Mouse (Mus musculus) ES-Bruce4 (cell line): Measurements from ENCODE around the gene RPS10-NUDT3. TPM values are rescaled to one million over a fixed set of nuclear protein-coding genes. Genes with fewer than 3 reads are reported as not detected.
A peak's percentile ranks its signal among the peaks of the same experiment; 100 is the strongest.

Source experiments
- H3K27ac ChIP-seq: 2 replicates; pipeline ENCODE4 v1.5.1; 2012; ENCODE audit warnings: low read length, inconsistent platforms; ENCODE audit not compliant: insufficient read depth
- H3K27me3 ChIP-seq: 2 replicates; pipeline ENCODE4 v1.6.1; 2012; ENCODE audit warnings: mild to moderate bottlenecking, low read length, inconsistent platforms; ENCODE audit not compliant: control insufficient read depth, poor library complexity, insufficient read depth, severe bottlenecking
- H3K36me3 ChIP-seq: 2 replicates; pipeline ENCODE4 v1.6.1; 2012; ENCODE audit warnings: inconsistent platforms, mild to moderate bottlenecking, low read length, moderate library complexity; ENCODE audit not compliant: control insufficient read depth, poor library complexity, insufficient read depth, severe bottlenecking
- H3K4me1 ChIP-seq: one replicate; pipeline ENCODE4 v1.8.1; 2011; ENCODE audit warnings: low read length; ENCODE audit not compliant: control insufficient read depth, insufficient read depth
- H3K4me3 ChIP-seq: 2 replicates; pipeline ENCODE4 v1.5.1; 2011; ENCODE audit warnings: low read depth, mild to moderate bottlenecking, low read length
- H3K9ac ChIP-seq: 2 replicates; pipeline ENCODE4 v1.6.1; 2012; ENCODE audit warnings: low read depth, mild to moderate bottlenecking, inconsistent platforms; ENCODE audit not compliant: poor library complexity, severe bottlenecking
- H3K9me3 ChIP-seq: replicated peaks from 2 replicates; pipeline ENCODE4 v1.6.1; 2012; ENCODE audit warnings: mild to moderate bottlenecking, low read length, inconsistent platforms; ENCODE audit not compliant: control insufficient read depth, poor library complexity, insufficient read depth, severe bottlenecking
- CTCF ChIP-seq: IDR thresholded peaks from one replicate; pipeline ENCODE4 v1.8.1; 2011; ENCODE audit warnings: low read depth, low read length
- EP300 ChIP-seq: IDR thresholded peaks from 2 replicates; pipeline ENCODE4 v1.6.1; 2011; ENCODE audit warnings: low read depth, low read length; ENCODE audit not compliant: insufficient read depth
- POLR2A ChIP-seq: IDR thresholded peaks from one replicate; pipeline ENCODE4 v1.8.1; 2011; ENCODE audit warnings: low read length; ENCODE audit not compliant: insufficient read depth
- polyA plus RNA-seq: library from polyadenylated mRNA; stranded (reverse); fragments of >200 nt; gene quantifications from 2 replicates; pipeline ENCODE4 v1.2.4, GENCODE M21; 2011; ENCODE audit warnings: low read depth; ENCODE audit not compliant: missing spikeins, insufficient read depth, insufficient read length

RPS10-NUDT3 gene
- polyA plus RNA-seq, 1 experiment = not detected

DNA sequence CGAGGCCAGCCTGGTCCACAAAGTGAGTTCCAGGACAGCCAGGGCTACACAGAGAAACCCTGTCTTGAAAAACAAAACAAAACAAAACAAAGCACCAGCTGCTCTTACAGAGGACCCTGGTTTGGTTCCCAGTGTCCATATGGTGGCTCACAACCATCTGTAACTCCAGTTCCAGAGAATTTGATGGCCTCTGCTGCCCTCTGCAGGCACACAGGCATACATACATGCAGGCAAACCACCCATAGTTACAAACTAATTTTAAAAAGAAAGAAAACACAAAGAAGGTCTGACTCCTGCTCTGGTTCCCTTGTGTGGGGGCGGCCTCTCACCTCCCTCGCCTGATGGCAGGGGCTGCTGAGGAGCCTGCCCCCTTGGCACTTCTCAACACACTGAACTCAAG is 101.7 kb downstream of the RPS10-NUDT3 start:
- no peak for TF ChIP-seq POLR2A
- TF ChIP-seq CTCF = peak; percentile 37
- no peak overlapping the region for H3K27ac ChIP-seq
- H3K4me1 ChIP-seq = peaks cover 6% of the 10 kb centered on the region
- H3K9me3 ChIP-seq = no peaks in the 10 kb centered on the region
- H3K4me3 ChIP-seq = no peak overlapping the region
- no peaks in the 10 kb centered on the region for H3K27me3 ChIP-seq
- H3K36me3 ChIP-seq = no peaks in the 10 kb centered on the region
- H3K9ac ChIP-seq = no peak overlapping the region

DNA sequence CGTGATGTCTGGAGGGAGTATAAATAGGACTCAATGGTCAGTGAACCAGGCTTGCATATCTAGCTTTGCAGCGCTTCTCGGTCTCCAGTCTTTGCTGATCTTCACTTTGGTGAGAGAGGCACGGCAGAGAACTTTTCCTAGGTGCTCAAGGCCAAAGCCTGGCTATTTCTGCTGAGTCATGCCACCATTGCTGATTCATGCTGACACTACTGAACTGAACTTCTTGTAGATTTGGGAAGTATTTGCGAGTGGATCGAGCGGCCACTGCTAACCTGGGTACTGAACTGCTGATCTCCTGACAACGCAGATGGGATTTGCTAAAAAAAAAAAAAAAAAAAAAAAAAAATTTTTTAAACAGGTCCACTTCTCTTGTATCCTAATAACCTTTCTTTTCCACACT is 102.9 kb downstream of the RPS10-NUDT3 start:
- H3K36me3 ChIP-seq = no peaks in the 10 kb centered on the region
- no peak overlapping the region for H3K9ac ChIP-seq
- no peaks in the 10 kb centered on the region for H3K9me3 ChIP-seq
- 0 out of 2 replicates have a peak, but pooled peaks have one; percentile 56 for TF ChIP-seq EP300
- no peak for TF ChIP-seq POLR2A
- TF ChIP-seq CTCF = no peak
- no peaks in the 10 kb centered on the region for H3K27me3 ChIP-seq
- H3K4me3 ChIP-seq = no peak overlapping the region
- peaks cover 6% of the 10 kb centered on the region for H3K4me1 ChIP-seq
- peak overlapping the region; percentile 73 for H3K27ac ChIP-seq

Other genes with a start within 250 kb of the RPS10-NUDT3 start
- gene Grm4, start 113.8 kb downstream of the RPS10-NUDT3 start, polyA plus RNA-seq = 0.49 and 0.63 TPM in 2 replicates
- gene Hmga1, start 78.7 kb downstream of the RPS10-NUDT3 start, polyA plus RNA-seq = 933 and 989 TPM in 2 replicates
- 14.4 and 16.8 TPM in 2 replicates for gene AI413582, start 69.5 kb downstream of the RPS10-NUDT3 start, polyA plus RNA-seq
- gene Nudt3, start 11.7 kb downstream of the RPS10-NUDT3 start, polyA plus RNA-seq = 67.3 and 68.8 TPM in 2 replicates
- gene Rps10, start 1.4 kb upstream of the RPS10-NUDT3 start, polyA plus RNA-seq = 2,622 and 2,876 TPM in 2 replicates
- 16.0 and 16.8 TPM in 2 replicates for gene Pacsin1, start 20.3 kb upstream of the RPS10-NUDT3 start, polyA plus RNA-seq
- 1.2 and 1.4 TPM in 2 replicates for gene Spdef, start 93.7 kb upstream of the RPS10-NUDT3 start, polyA plus RNA-seq
- 90.6 and 95.0 TPM in 2 replicates for gene D17Wsu92e, start 185.4 kb upstream of the RPS10-NUDT3 start, polyA plus RNA-seq
- gene Snrpc, start 202.9 kb upstream of the RPS10-NUDT3 start, polyA plus RNA-seq = 266 and 268 TPM in 2 replicates
- 18.4 and 22.3 TPM in 2 replicates for gene Uhrf1bp1, start 221.2 kb upstream of the RPS10-NUDT3 start, polyA plus RNA-seq